Mouse (Mus musculus): Measurements from ENCODE around the gene Gm9945. TPM values are rescaled to one million over a fixed set of nuclear protein-coding genes. Genes with fewer than 3 reads are reported as not detected.

Gene Gm9945
- total and polyA plus RNA-seq, 3 experiments = not detected

- TF ChIP-seq IRF4 (IDR thresholded peaks at IDR 0.05; ENCODE audit: low read depth, low read length) (no peak), GABPA (IDR thresholded peaks at IDR 0.05; ENCODE audit: insufficient replicate concordance, low read depth, low read length) (no peak), JUN (IDR thresholded peaks at IDR 0.05; ENCODE audit: insufficient read depth, low read depth, low read length) (no peak), NELFE (IDR thresholded peaks at IDR 0.05; ENCODE audit: low read depth, low read length) (no peak), NRF1 (IDR thresholded peaks at IDR 0.05; ENCODE audit: low read depth, low read length) (no peak), ELF1 (IDR thresholded peaks at IDR 0.05; ENCODE audit: low read depth, low read length) (no peak)
- H3K36me3 ChIP-seq (replicated peaks in 1 of 2; ENCODE audit: control insufficient read depth in 1 of 2, insufficient read depth in 1 of 2, low read length in 1 of 2) = no peaks in the 10 kb centered on the region
- H3K9me3 ChIP-seq (replicated peaks; ENCODE audit: low read length) = no peaks in the 10 kb centered on the region
- no peaks in the 10 kb centered on the region for H3K27me3 ChIP-seq (replicated peaks)
- H3K4me2 ChIP-seq (ENCODE audit: insufficient read depth, low read depth, poor library complexity, severe bottlenecking) = no peak overlapping the region
- peaks cover 36 to 79% of the 10 kb centered on the region in 2 experiments for H3K4me1 ChIP-seq (ENCODE audit: control insufficient read depth in 1 of 2, insufficient read depth in 2 of 2)
- dilution Hi-C loops (cut with MboI; ENCODE audit: extremely low pct_ligation_motif_present, extremely low pct_unique_long_range_greater_than_20kb, low sequenced_read_pairs) (no loop called here), in situ Hi-C loops (cut with MboI; ENCODE audit: low pct_ligation_motif_present, low pct_unique_long_range_greater_than_20kb, low sequenced_read_pairs) (no loop called here)
- H3K27ac ChIP-seq (ENCODE audit: insufficient read depth, low read depth) = no peak overlapping the region
- no peak overlapping the region for H3K9ac ChIP-seq (ENCODE audit: insufficient read depth, low read depth)
- DNase-seq (ENCODE audit: extremely low read depth) = no peak
- H3K79me2 ChIP-seq (replicated peaks; ENCODE audit: control insufficient read depth, extremely low read depth, insufficient read depth, poor library complexity, severe bottlenecking) = no peaks in the 10 kb centered on the region
- no peak overlapping the region for H3K4me3 ChIP-seq (replicated peaks in 1 of 3; ENCODE audit: low read depth in 2 of 3, low read length in 2 of 3, poor library complexity in 1 of 3)
Measured at GRCm38 (mm10) chr11:53505026-53505663, 25.2 kb downstream of the Gm9945 start.

GRCm38 (mm10) chr11:53507098-53507805, 27.3 kb downstream of the Gm9945 start:
- dilution Hi-C loops (cut with MboI; ENCODE audit: extremely low pct_ligation_motif_present, extremely low pct_unique_long_range_greater_than_20kb, low sequenced_read_pairs) (no loop called here), in situ Hi-C loops (cut with MboI; ENCODE audit: low pct_ligation_motif_present, low pct_unique_long_range_greater_than_20kb, low sequenced_read_pairs) (no loop called here)
- Histone ChIP-seq H3K4me1 (ENCODE audit: control insufficient read depth in 1 of 2, insufficient read depth in 2 of 2) (peaks cover 33 to 65% of the 10 kb centered on the region in 2 experiments), H3K4me3 (replicated peaks in 1 of 3; ENCODE audit: low read depth in 2 of 3, low read length in 2 of 3, poor library complexity in 1 of 3) (no peak overlapping the region), H3K9me3 (replicated peaks; ENCODE audit: low read length) (no peaks in the 10 kb centered on the region), H3K9ac (ENCODE audit: insufficient read depth, low read depth) (peak overlapping the region; percentile 18; the same call in 1 of the 2 replicates), H3K27me3 (replicated peaks) (no peaks in the 10 kb centered on the region), H3K4me2 (ENCODE audit: insufficient read depth, low read depth, poor library complexity, severe bottlenecking) (no peak overlapping the region), H3K36me3 (replicated peaks in 1 of 2; ENCODE audit: control insufficient read depth in 1 of 2, insufficient read depth in 1 of 2, low read length in 1 of 2) (no peaks in the 10 kb centered on the region), H3K79me2 (replicated peaks; ENCODE audit: control insufficient read depth, extremely low read depth, insufficient read depth, poor library complexity, severe bottlenecking) (no peaks in the 10 kb centered on the region), H3K27ac (ENCODE audit: insufficient read depth, low read depth) (peak overlapping the region; percentile 29; the same call in 1 of the 2 replicates)
- no peak for DNase-seq (ENCODE audit: extremely low read depth)
- TF ChIP-seq JUND (conservative IDR thresholded peaks at IDR 0.05; ENCODE audit: low read depth, low read length) (no peak), RAD21 (IDR thresholded peaks at IDR 0.05; ENCODE audit: low read depth, low read length) (no peak), POLR2A (IDR thresholded peaks at IDR 0.05; ENCODE audit: low read depth, low read length) (no peak), NRF1 (IDR thresholded peaks at IDR 0.05; ENCODE audit: low read depth, low read length) (no peak)

GRCm38 (mm10) chr11:53508152-53508551, 28.2 kb downstream of the Gm9945 start:
- in situ Hi-C loops (cut with MboI; ENCODE audit: low pct_ligation_motif_present, low pct_unique_long_range_greater_than_20kb, low sequenced_read_pairs) = no loop called here
- H3K4me1 ChIP-seq (ENCODE audit: control insufficient read depth in 1 of 2, insufficient read depth in 2 of 2) = peaks cover 33 to 58% of the 10 kb centered on the region in 2 experiments

More at GRCm38 (mm10) chr11:53508152-53508551, 28.2 kb downstream of the Gm9945 start:
- Histone ChIP-seq H3K4me3 (replicated peaks in 1 of 3; ENCODE audit: low read depth in 2 of 3, low read length in 2 of 3, poor library complexity in 1 of 3) (no peak overlapping the region), H3K27ac (ENCODE audit: insufficient read depth, low read depth) (peak overlapping the region; percentile 12; the same call in 1 of the 2 replicates), H3K27me3 (replicated peaks) (no peaks in the 10 kb centered on the region), H3K9me3 (replicated peaks; ENCODE audit: low read length) (no peaks in the 10 kb centered on the region), H3K9ac (ENCODE audit: insufficient read depth, low read depth) (peak overlapping the region; percentile 18; the same call in 1 of the 2 replicates), H3K36me3 (replicated peaks in 1 of 2; ENCODE audit: control insufficient read depth in 1 of 2, insufficient read depth in 1 of 2, low read length in 1 of 2) (no peaks in the 10 kb centered on the region), H3K79me2 (replicated peaks; ENCODE audit: control insufficient read depth, extremely low read depth, insufficient read depth, poor library complexity, severe bottlenecking) (no peaks in the 10 kb centered on the region), H3K4me2 (ENCODE audit: insufficient read depth, low read depth, poor library complexity, severe bottlenecking) (no peak overlapping the region)
- DNase-seq (ENCODE audit: extremely low read depth) = peak; percentile 66
- 0 out of 2 replicates have a peak, but pooled peaks have one; percentile 14 for TF ChIP-seq MEF2A (IDR thresholded peaks at IDR 0.05; ENCODE audit: borderline replicate concordance, low read depth, low read length)
- no peak for TF ChIP-seq ELF1 (IDR thresholded peaks at IDR 0.05; ENCODE audit: low read depth, low read length)
- dilution Hi-C loops (cut with MboI; ENCODE audit: extremely low pct_ligation_motif_present, extremely low pct_unique_long_range_greater_than_20kb, low sequenced_read_pairs) = no loop called here

All from CH12.LX (cell line).